Comparison of ENCODE assay signal across 8 mouse cellular contexts in genomic region chr8:124780236-124780635, GRCm38 (mm10). TPM values are rescaled to one million over a fixed set of nuclear protein-coding genes. Genes with fewer than 3 reads are reported as not detected.
A peak's percentile ranks its signal among the peaks of the same experiment; 100 is the strongest.
DNase-seq lines count a peak whose midpoint lies in the region; ATAC-seq lines count a peak whose summit lies in the region.

No protein-coding gene starts in this region.

- H3K4me1 ChIP-seq in heart, embryonic 12.5 days (replicated peaks), result peaks cover 29% of the 10 kb centered on the region
- H3K4me1 ChIP-seq in midbrain, embryonic 12.5 days, result peaks cover 9% of the 10 kb centered on the region

- peaks cover 6% of the 10 kb centered on the region; the same call in 1 of the 2 replicates for H3K27me3 ChIP-seq in heart, embryonic 12.5 days (replicated peaks)
- peaks cover 18% of the 10 kb centered on the region for H3K27me3 ChIP-seq in midbrain, embryonic 12.5 days

- ATAC-seq in heart, embryonic 12.5 days (ENCODE audit: insufficient number of reproducible peaks, low FRiP score), result peak; percentile 77
- peak; percentile 63; the same call in 1 of the 2 replicates for ATAC-seq in midbrain, embryonic 12.5 days (ENCODE audit: low FRiP score, low read depth)

- H3K4me2 ChIP-seq in heart, embryonic 12.5 days, result peak overlapping the region; percentile 37
- H3K4me2 ChIP-seq in midbrain, embryonic 12.5 days (replicated peaks), result no peak overlapping the region

- no peaks in the 10 kb centered on the region for H3K36me3 ChIP-seq in heart, embryonic 12.5 days
- no peaks in the 10 kb centered on the region for H3K36me3 ChIP-seq in midbrain, embryonic 12.5 days

- peak overlapping the region; percentile 52; the same call in 1 of the 2 replicates for H3K9ac ChIP-seq in heart, embryonic 12.5 days
- H3K9ac ChIP-seq in midbrain, embryonic 12.5 days (replicated peaks), result no peak overlapping the region

- no peaks in the 10 kb centered on the region for H3K9me3 ChIP-seq in heart, embryonic 12.5 days (replicated peaks)
- H3K9me3 ChIP-seq in midbrain, embryonic 12.5 days, result no peaks in the 10 kb centered on the region

- 6% methylated on average over 7 of the region's 7 CpGs for WGBS in heart, embryonic 12.5 days
- WGBS in midbrain, embryonic 12.5 days, result 26% methylated on average over 7 of the region's 7 CpGs

- no peak overlapping the region for H3K4me3 ChIP-seq in heart, embryonic 12.5 days
- no peak overlapping the region for H3K4me3 ChIP-seq in midbrain, embryonic 12.5 days

- peak; percentile 72 to 87 for DNase-seq in adrenal gland, adult (ENCODE audit: inconsistent age in 2 of 2, low spot score in 1 of 2)
- DNase-seq in adrenal gland, postnatal 4 days (ENCODE audit: low spot score in 2 of 2), result no peak
- DNase-seq in right cerebral cortex, postnatal 4 days, result peak; percentile 26
- no peak for DNase-seq in right cerebral cortex, postnatal 25 days
- no peak for DNase-seq in spleen, postnatal 4 days (ENCODE audit: low spot score in 2 of 2)
- no peak for DNase-seq in natural killer cell, adult 2 months (ENCODE audit: low spot score in 2 of 2)

- peak overlapping the region; percentile 92 for H3K27ac ChIP-seq in heart, embryonic 12.5 days (ENCODE audit: poor library complexity, severe bottlenecking)
- 0 out of 2 replicates have a peak overlapping the region, but pooled peaks have one; percentile 8 for H3K27ac ChIP-seq in midbrain, embryonic 12.5 days (replicated peaks)

RNA-seq across cellular contexts. Expression of gene Trim67, which starts 12.7 kb away (rescaled TPM):
- total RNA-seq in adrenal gland, postnatal 4 days (2021), result 1 to 10 TPM; 3.9 to 4.5 TPM
- 0.24 and 0.33 TPM in 2 replicates for polyA plus RNA-seq in heart, embryonic 12.5 days (2016; fragmentation: Nextera tagmentation; extraction: Ambion mirVana)
- 7.4 and 9.4 TPM in 2 replicates for polyA plus RNA-seq in midbrain, embryonic 12.5 days (2016; fragmentation: Nextera tagmentation; extraction: Ambion mirVana)

RNA-seq across cellular contexts. Expression of gene Fam89a, which starts 28.6 kb away (rescaled TPM):
- 1 to 10 TPM; 1.5 to 1.8 TPM for total RNA-seq in adrenal gland, postnatal 4 days (2021)
- 2.6 and 2.8 TPM in 2 replicates for polyA plus RNA-seq in heart, embryonic 12.5 days (2016; fragmentation: Nextera tagmentation; extraction: Ambion mirVana)
- polyA plus RNA-seq in midbrain, embryonic 12.5 days (2016; fragmentation: Nextera tagmentation; extraction: Ambion mirVana), result 0.63 and 1.1 TPM in 2 replicates

RNA-seq across cellular contexts. Expression of gene Arv1, which starts 58.3 kb away (rescaled TPM):
- 10 to 100 TPM; 20.0 to 20.9 TPM for total RNA-seq in adrenal gland, postnatal 4 days (2021)
- 20.2 and 21.3 TPM in 2 replicates for polyA plus RNA-seq in heart, embryonic 12.5 days (2016; fragmentation: Nextera tagmentation; extraction: Ambion mirVana)
- polyA plus RNA-seq in midbrain, embryonic 12.5 days (2016; fragmentation: Nextera tagmentation; extraction: Ambion mirVana), result 36.2 and 38.3 TPM in 2 replicates

RNA-seq across cellular contexts. Expression of gene Ttc13, which starts 58.5 kb away (rescaled TPM):
- 10 to 100 TPM; 50.1 to 53.1 TPM for total RNA-seq in adrenal gland, postnatal 4 days (2021)
- 42.8 and 43.3 TPM in 2 replicates for polyA plus RNA-seq in heart, embryonic 12.5 days (2016; fragmentation: Nextera tagmentation; extraction: Ambion mirVana)
- 66.6 and 67.8 TPM in 2 replicates for polyA plus RNA-seq in midbrain, embryonic 12.5 days (2016; fragmentation: Nextera tagmentation; extraction: Ambion mirVana)

Comparison
In these comparisons a context has a peak if more than half of its experiments do, and no peak if none do; other contexts are left out.
1. DNase-seq: peak in adrenal gland, adult (2 of 2) and right cerebral cortex, postnatal 4 days (single experiment); none in adrenal gland, postnatal 4 days (0 of 2), right cerebral cortex, postnatal 25 days (single experiment), spleen, postnatal 4 days (0 of 2) and natural killer cell, adult 2 months (0 of 2).